Mouse (Mus musculus) ES-Bruce4 (cell line): ENCODE data around the gene Srsf3.

Source experiments
- CTCF ChIP-seq: IDR thresholded peaks from one replicate; pipeline ENCODE4 v1.8.1; 2011; ENCODE audit warnings: low read depth, low read length
- EP300 ChIP-seq: IDR thresholded peaks from 2 replicates; pipeline ENCODE4 v1.6.1; 2011; ENCODE audit warnings: low read depth, low read length; ENCODE audit not compliant: insufficient read depth

GRCm38 (mm10) chr17:29015638-29016037 is 16.8 kb upstream of the Srsf3 start:
- TF ChIP-seq EP300 (no peak), CTCF (peak; percentile 67)
